Mouse (Mus musculus): ENCODE results near the gene Mn1.

- TF ChIP-seq MYOD1 (IDR thresholded peaks at IDR 0.05; ENCODE audit: control insufficient read depth in 1 of 3, insufficient read length in 2 of 3, low read depth in 2 of 3) (no peak), POLR2A (IDR thresholded peaks at IDR 0.05; ENCODE audit: insufficient read length, low read depth) (no peak), TCF12 (IDR thresholded peaks at IDR 0.05; ENCODE audit: insufficient read depth, poor library complexity, severe bottlenecking) (no peak), USF1 (IDR thresholded peaks at IDR 0.05; ENCODE audit: low read depth) (no peak), MYOG (IDR thresholded peaks at IDR 0.05; ENCODE audit: control insufficient read depth in 1 of 3, insufficient read depth in 1 of 3, insufficient read length in 2 of 3, low read depth in 2 of 3) (no peak), MAX (IDR thresholded peaks at IDR 0.05; ENCODE audit: low read depth) (no peak)
These were observed 11.7 kb downstream of the Mn1 start for GRCm38 (mm10) chr5:111428882-111429281.
